Mouse (Mus musculus): ENCODE results near the gene Slc39a1.

- no peak for TF ChIP-seq EP300 (IDR thresholded peaks at IDR 0.05; ENCODE audit: low read depth)
- no peak for TF ChIP-seq CTCF (IDR thresholded peaks at IDR 0.05; ENCODE audit: low read depth)
These were observed 26.8 kb upstream of the Slc39a1 start for GRCm38 (mm10) chr3:90221123-90221522.
